Mouse (Mus musculus) limb, embryonic 11.5 days (tissue): ENCODE results near the gene Gal3st1. TPM values are rescaled to one million over a fixed set of nuclear protein-coding genes. Genes with fewer than 3 reads are reported as not detected.
A peak's percentile ranks its signal among the peaks of the same experiment; 100 is the strongest.
"Not testable (repeated sequence)": the region's sequence is repeated elsewhere in the genome, so short reads cannot be mapped to it uniquely, and the experiment has no call there.

Source experiments
- ATAC-seq: fragments of 200-750 bp; cut with Nextera tagmentation; 2 replicates; pipeline ENCODE4 v1.8.0; 2017; ENCODE audit warnings: low read depth; ENCODE audit not compliant: insufficient number of reproducible peaks, low FRiP score, low TSS enrichment
- DNase-seq: peaks from one replicate; pipeline ENCODE4 v3.0.0-alpha.2; 2015; ENCODE audit warnings: low spot score
- H3K27ac ChIP-seq: fragments of 300-500 bp; sonication (generic); replicated peaks from 2 replicates; pipeline ENCODE4 v1.5.1; 2014; ENCODE audit warnings: low read depth, mild to moderate bottlenecking, low read length
- H3K27me3 ChIP-seq: fragments of 300-500 bp; sonication (generic); 2 replicates; pipeline ENCODE4 v1.6.1; 2014; ENCODE audit warnings: mild to moderate bottlenecking, low read length, mixed read lengths; ENCODE audit not compliant: control insufficient read depth, insufficient read depth
- H3K36me3 ChIP-seq: fragments of 300-500 bp; sonication (generic); 2 replicates; pipeline ENCODE4 v1.6.1; 2014; ENCODE audit warnings: mild to moderate bottlenecking, low read length, moderate library complexity, mixed read lengths; ENCODE audit not compliant: control insufficient read depth, insufficient read depth
- H3K4me1 ChIP-seq: fragments of 300-500 bp; sonication (generic); 2 replicates; pipeline ENCODE4 v1.6.1; 2014; ENCODE audit warnings: low read length, mixed read lengths; ENCODE audit not compliant: control insufficient read depth, insufficient read depth
- H3K4me2 ChIP-seq: fragments of 300-500 bp; sonication (generic); 2 replicates; pipeline ENCODE4 v1.6.1; 2014; ENCODE audit warnings: low read depth, mild to moderate bottlenecking, moderate library complexity; ENCODE audit not compliant: severe bottlenecking
- H3K4me3 ChIP-seq: fragments of 300-500 bp; sonication (generic); 2 replicates; pipeline ENCODE4 v1.5.1; 2014; ENCODE audit warnings: low read depth, low read length
- H3K9ac ChIP-seq: fragments of 300-500 bp; sonication (generic); 2 replicates; pipeline ENCODE4 v1.6.1; 2014; ENCODE audit warnings: mild to moderate bottlenecking, low read length
- H3K9me3 ChIP-seq: fragments of 300-500 bp; sonication (generic); 2 replicates; pipeline ENCODE4 v1.6.1; 2016; ENCODE audit warnings: low read length; ENCODE audit not compliant: control insufficient read depth
- WGBS: fragments of 180-500 bp; shearing (Covaris S2); extraction: QIAGEN DNeasy Blood & Tissue Kit; methylation state at CpG from one replicate; pipeline ENCODE4 v1.1.7; 2014; 5-methylcytosine and 5-hydroxymethylcytosine counted together
- polyA plus RNA-seq: library from polyadenylated mRNA; unstranded; fragments of >200 nt; fragmentation: Nextera tagmentation; extraction: Ambion mirVana; gene quantifications from 2 replicates; pipeline ENCODE4 v1.2.1, GENCODE M21; 2014

Gene Gal3st1
- polyA plus RNA-seq, 1 experiment from 2014 or later: 2.6 TPM

DNA sequence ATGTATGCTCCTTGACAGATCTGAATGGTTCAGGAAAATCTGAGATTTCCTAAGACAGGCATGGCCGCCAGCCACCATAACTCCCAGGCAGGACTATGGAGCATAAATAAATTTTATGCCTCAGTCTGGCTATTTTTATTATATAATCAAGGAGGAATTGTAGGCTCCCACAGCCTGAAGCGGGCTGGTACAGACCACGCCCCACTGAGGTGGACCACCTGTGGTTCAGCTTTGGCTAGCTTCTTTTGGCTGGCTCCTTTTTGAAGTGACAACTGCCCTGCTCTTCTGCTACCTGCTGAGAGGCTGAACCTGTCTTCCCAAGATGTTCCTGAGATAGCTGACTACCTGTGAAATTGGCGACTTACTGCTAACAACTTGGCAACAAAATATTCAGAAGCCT, 28.1 kb upstream of the Gal3st1 start:
- 76% methylated on average over 4 of the region's 4 CpGs for WGBS
- H3K4me1 ChIP-seq, DNase-seq: not testable (repeated sequence)

DNA sequence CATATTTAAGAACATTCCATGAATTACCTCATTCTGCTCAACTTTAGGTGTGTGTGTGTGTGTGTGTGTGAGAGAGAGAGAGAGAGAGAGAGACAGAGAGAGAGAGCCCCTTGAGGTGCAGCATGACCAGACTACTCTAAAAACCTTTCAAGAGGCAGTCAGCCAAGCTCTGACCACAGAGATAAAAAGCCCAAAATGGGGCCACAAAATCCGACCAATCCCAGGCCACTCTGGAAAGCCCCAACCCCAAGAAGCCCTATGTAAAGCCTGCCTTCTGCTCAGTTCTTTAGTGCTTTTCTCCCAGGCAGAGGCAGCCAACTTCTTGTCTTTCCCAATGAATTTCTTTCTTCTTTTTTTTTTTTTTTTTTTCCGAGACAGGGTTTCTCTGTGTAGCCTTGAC, 22.5 kb upstream of the Gal3st1 start:
- no peaks in the 10 kb centered on the region for H3K27me3 ChIP-seq
- DNase-seq: no peak
- 69% methylated on average over 2 of the region's 2 CpGs for WGBS
- peaks cover 3% of the 10 kb centered on the region; the same call in 1 of the 2 replicates for H3K4me1 ChIP-seq
- no peak for ATAC-seq
- H3K4me2 ChIP-seq: no peak overlapping the region
- H3K9me3 ChIP-seq: no peaks in the 10 kb centered on the region
- no peaks in the 10 kb centered on the region for H3K36me3 ChIP-seq
- no peak overlapping the region for H3K27ac ChIP-seq
- no peak overlapping the region for H3K9ac ChIP-seq
- no peak overlapping the region for H3K4me3 ChIP-seq

More for the DNA sequence above, 28.1 kb upstream of the Gal3st1 start:
- not testable (repeated sequence) for H3K4me2 ChIP-seq, ATAC-seq, H3K9ac ChIP-seq, H3K9me3 ChIP-seq, H3K27ac ChIP-seq, H3K4me3 ChIP-seq, H3K27me3 ChIP-seq, H3K36me3 ChIP-seq

DNA sequence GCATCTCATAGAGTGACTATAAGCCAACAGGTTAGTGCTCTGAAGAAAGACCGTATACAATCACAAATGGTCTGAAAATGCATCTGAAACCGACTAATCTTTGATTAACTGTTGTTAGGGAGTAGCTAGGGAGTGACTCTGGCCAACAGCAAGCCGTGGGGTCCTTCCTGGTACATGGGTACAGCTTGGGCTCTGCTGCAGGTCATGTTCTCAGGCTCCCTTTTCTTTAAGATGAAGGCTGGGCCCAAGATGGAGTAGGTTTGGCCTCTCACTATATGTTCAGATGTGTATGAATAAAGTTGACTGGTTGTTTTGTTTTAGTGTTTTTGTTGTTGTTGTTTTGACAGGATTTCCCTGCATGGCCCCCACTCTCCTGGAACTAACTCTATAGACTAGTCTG, 21.7 kb upstream of the Gal3st1 start:
- Histone ChIP-seq H3K9me3 (no peaks in the 10 kb centered on the region), H3K27me3 (no peaks in the 10 kb centered on the region), H3K4me2 (no peak overlapping the region), H3K9ac (no peak overlapping the region), H3K36me3 (no peaks in the 10 kb centered on the region), H3K4me3 (no peak overlapping the region), H3K4me1 (peaks cover 3% of the 10 kb centered on the region; the same call in 1 of the 2 replicates), H3K27ac (no peak overlapping the region)
- ATAC-seq (no peak), DNase-seq (no peak)
- 86% methylated on average over 3 of the region's 3 CpGs for WGBS

DNA sequence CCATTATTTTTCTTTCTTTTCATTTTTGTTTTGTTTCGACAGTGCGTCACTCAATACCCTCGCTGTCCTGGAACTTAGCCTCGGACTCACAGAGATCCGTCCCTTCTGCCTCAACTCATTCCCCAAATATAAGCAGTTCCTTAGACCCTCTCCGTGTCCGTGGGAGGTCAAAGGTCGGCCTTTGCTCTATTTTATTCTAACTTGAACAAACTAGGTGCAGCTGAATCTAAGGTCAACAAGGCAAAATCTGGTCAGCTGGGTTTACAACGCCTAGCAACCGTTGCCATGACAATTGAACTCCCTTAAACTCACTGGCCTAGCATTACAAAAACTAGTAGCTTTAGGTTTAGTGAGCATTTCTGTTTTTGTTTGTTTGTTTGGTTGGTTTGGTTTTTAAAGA, 20.3 kb upstream of the Gal3st1 start:
- 86% methylated on average over 10 of the region's 10 CpGs for WGBS
- no peak overlapping the region for H3K27ac ChIP-seq
- DNase-seq (no peak), ATAC-seq (no peak)
- H3K4me1 ChIP-seq: peaks cover 3% of the 10 kb centered on the region; the same call in 1 of the 2 replicates
- H3K9me3 ChIP-seq: no peaks in the 10 kb centered on the region
- H3K4me2 ChIP-seq: peak overlapping the region; percentile 21; the same call in 1 of the 2 replicates
- no peak overlapping the region; the same call in 1 of the 2 replicates for H3K4me3 ChIP-seq
- peaks cover under 1% of the 10 kb centered on the region; the same call in 1 of the 2 replicates for H3K36me3 ChIP-seq
- peak overlapping the region; percentile 5; the same call in 1 of the 2 replicates for H3K9ac ChIP-seq
- no peaks in the 10 kb centered on the region for H3K27me3 ChIP-seq

DNA sequence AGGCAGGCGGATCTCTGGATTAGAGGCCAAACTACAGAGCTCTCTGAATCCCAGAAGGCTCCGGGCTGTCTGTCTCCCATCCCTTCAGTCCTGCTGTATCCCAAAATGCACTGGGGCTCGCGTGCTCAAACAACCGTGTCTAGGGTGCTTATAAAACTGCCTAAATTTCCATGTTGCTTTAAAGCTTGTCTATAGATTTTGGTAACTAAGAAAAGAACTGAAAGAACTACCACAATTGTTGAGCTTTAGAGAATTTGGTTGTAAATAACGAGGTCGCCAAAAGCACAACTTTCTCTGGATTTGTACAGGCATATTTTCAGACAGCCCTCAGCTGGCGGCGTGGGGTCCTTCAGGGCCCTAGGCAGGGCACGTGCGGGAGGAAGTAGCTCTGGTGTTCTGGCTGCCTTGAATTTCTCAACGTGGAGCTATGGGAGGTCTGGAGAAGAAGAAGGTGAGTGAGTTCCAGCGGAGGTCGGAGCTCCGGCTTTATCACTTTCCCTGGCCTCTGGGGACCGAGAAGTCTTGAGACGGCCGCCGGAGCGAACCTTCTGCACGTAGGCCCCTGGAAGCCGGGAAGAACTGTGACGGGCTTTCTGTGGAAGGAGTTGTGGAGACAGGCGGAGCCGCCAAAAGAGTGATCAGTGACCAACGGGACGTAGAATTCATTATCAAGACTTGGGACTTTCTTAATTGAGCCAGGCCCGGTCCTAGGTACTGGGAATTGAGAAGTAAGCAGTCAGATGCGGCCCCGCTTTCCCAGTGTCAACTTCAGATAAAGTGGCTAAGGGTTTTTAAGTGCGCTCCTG, 19.6 kb upstream of the Gal3st1 start, which contains the start of gene Pes1:
Pes1 (plus strand) TSS at position 366 of the 806 bp plus-strand sequence.
- under 1% methylated on average over 31 of the region's 31 CpGs for WGBS
- Histone ChIP-seq H3K4me3 (peak within 1 kb of the TSS; percentile 68), H3K27me3 (no peaks in the 10 kb centered on the region), H3K36me3 (peaks cover 3% of the 10 kb centered on the region; the same call in 1 of the 2 replicates), H3K9me3 (no peaks in the 10 kb centered on the region), H3K27ac (no peak within 1 kb of the TSS), H3K9ac (peak within 1 kb of the TSS; percentile 86), H3K4me1 (peaks cover 3% of the 10 kb centered on the region; the same call in 1 of the 2 replicates), H3K4me2 (peak within 1 kb of the TSS; percentile 71)
- peak; percentile 84; the same call in 1 of the 2 replicates for ATAC-seq
- peak; percentile 86 for DNase-seq

DNA sequence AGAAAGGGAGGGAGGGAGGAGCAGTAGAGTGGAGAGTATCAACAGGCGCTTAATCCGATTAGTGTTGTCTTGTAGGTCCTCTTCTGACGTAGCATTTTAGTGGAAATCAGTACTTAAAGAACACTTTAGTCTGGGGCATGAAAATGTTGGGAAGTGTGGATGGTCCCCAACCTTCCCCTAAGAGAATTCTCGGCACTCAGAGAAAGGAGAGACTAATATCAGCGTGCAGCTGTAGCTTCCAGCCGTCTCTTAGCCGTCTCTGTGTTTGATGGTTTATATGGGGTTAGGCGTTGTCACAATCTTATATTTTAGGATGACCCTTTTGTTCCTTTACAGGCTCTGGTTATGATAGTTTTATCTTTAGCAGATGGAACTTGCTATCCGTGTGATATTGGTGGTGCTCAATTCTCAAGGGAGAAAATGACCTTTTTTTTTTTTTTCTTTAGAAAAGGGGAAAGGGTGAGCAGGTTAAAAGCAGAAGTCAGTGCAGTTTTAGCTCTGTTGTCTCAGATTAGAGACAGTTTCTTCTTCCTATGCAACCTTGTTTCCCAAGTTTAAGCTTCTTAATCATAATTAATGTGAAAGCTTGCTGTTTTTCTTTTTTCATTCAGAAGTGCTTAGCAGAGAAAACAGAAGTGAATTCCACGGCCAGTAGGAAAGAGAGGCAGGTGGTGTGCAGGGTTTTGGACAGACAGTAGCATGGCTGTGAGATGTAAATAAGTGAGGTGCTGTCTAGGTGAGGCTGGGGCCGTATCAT, 18.8 kb upstream of the Gal3st1 start:
- Histone ChIP-seq H3K36me3 (peaks cover 3% of the 10 kb centered on the region; the same call in 1 of the 2 replicates), H3K4me1 (peaks cover 3% of the 10 kb centered on the region; the same call in 1 of the 2 replicates), H3K4me2 (peak overlapping the region; percentile 71), H3K9me3 (no peaks in the 10 kb centered on the region), H3K27me3 (no peaks in the 10 kb centered on the region), H3K9ac (peak overlapping the region; percentile 86), H3K4me3 (peak overlapping the region; percentile 68), H3K27ac (no peak overlapping the region)
- DNase-seq (no peak), ATAC-seq (0 out of 2 replicates have a peak, but pooled peaks have one; percentile 9)
- 16% methylated on average over 11 of the region's 11 CpGs for WGBS

DNA sequence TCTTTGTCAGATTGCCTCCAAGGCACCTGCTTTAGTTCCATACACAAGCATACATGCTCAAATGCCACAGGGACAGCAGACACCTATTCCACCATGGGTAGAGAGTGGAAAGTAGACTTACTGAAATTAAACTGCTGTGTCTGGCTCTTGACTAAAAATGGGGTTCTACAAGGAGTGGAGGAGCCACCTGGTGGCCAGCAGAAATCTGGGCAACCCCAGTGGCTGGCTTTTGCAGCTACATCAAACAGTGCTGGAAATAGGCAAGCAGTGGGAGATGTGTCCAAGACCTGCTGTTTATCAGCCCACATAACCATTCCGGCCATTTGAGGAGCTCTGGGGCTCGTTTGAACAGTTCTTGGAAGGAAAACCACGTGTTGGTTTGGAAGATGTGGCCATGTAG, 13.6 kb upstream of the Gal3st1 start:
- no peak overlapping the region for H3K27ac ChIP-seq
- H3K27me3 ChIP-seq: no peaks in the 10 kb centered on the region
- no peaks in the 10 kb centered on the region for H3K9me3 ChIP-seq
- 79% methylated on average over 3 of the region's 3 CpGs for WGBS
- DNase-seq (no peak), ATAC-seq (no peak)
- H3K36me3 ChIP-seq: peaks cover 23% of the 10 kb centered on the region
- H3K9ac ChIP-seq: no peak overlapping the region
- H3K4me2 ChIP-seq: no peak overlapping the region
- H3K4me1 ChIP-seq: peaks cover 2% of the 10 kb centered on the region; the same call in 1 of the 2 replicates
- no peak overlapping the region for H3K4me3 ChIP-seq

DNA sequence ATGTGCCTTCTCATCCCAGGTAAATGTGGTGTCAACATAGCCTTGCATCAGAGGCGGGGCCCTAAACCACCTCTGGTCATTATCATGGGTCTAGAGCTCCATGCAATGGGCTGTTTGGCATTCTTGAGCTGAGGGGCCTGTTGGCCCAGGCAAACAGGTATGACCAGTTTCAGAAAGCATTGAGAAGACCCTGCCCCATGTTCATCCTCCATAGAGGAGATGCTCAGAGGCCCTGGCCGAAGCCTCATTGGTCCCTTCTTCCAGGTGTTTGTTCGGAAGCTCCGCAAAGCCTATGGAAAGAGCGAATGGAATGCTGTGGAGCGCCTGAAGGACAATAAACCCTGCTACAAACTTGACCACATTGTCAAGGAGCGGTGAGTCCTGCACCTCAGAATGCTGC, 13.1 kb upstream of the Gal3st1 start:
- H3K36me3 ChIP-seq: peaks cover 25% of the 10 kb centered on the region
- 95% methylated on average over 7 of the region's 7 CpGs for WGBS
- ATAC-seq: no peak

More for the DNA sequence above, 13.1 kb upstream of the Gal3st1 start:
- H3K27ac ChIP-seq: no peak overlapping the region
- H3K27me3 ChIP-seq: no peaks in the 10 kb centered on the region
- H3K9ac ChIP-seq: no peak overlapping the region
- no peaks in the 10 kb centered on the region for H3K9me3 ChIP-seq
- no peak for DNase-seq
- no peaks in the 10 kb centered on the region for H3K4me1 ChIP-seq
- H3K4me3 ChIP-seq: no peak overlapping the region
- H3K4me2 ChIP-seq: no peak overlapping the region
